Mouse (Mus musculus): ENCODE results near the gene Pxdn.

Gene Pxdn

DNA sequence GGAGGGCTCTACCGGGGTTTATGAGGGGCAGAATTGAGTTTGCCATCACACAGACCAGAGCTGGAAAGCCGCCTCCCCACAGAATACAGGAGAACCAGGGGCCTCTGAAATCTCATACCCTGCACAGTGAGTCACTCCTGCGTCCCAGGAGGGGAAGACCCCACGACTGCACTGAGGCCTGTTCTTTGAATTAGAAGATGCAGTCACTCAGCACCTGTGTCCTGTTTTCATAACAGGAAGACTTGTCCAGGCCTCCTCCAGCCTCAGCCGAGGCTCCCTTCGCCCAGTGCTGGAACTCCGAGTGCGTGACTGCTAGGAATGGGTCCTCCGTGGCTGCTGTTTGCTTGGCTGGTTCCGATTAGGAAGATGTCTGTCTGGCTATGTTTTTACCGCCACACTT, 16.6 kb downstream of the Pxdn start:
- no peak for DNase-seq (ENCODE audit: low read depth)

DNA sequence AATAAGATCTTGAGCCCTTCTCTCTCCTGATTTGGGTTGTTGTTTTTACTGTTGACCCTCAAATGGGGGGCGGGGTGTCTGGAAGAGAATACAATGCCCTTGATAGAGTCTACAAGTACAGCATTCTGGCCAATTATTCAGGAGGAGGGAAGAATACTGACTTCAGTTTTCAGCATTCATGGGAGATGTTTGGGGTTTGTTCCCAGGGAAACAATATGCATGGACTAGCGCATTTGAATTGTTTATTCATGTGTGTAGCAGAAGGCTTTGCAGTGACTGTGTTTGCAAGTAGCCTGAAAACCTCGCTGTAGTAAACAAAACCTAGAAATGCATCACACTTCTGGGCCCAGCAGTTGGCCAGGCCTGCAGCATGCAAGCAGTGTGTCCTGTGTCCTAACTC, 17.1 kb downstream of the Pxdn start:
- no peak for DNase-seq (ENCODE audit: low read depth)

DNA sequence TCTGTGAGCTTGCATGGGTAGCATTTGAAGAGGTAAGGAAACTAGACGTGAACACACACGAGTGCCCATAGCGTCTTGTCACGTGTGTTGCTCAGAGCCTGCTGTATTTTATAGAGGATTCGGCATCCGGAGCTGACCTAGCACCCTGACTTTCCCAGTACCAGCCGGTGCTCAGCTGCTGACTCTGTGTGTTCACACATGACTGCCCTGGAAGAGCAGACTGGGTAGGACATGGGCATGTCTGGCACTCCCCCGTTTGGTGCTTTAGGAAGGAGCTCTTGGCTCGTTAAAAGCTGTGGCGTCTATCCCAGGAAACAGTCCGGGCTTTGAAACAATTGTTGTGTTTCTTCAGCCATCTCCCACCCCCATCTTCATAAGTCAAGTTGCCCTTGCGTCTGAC, 19.6 kb downstream of the Pxdn start:
- no peak for DNase-seq (ENCODE audit: low read depth)

DNA sequence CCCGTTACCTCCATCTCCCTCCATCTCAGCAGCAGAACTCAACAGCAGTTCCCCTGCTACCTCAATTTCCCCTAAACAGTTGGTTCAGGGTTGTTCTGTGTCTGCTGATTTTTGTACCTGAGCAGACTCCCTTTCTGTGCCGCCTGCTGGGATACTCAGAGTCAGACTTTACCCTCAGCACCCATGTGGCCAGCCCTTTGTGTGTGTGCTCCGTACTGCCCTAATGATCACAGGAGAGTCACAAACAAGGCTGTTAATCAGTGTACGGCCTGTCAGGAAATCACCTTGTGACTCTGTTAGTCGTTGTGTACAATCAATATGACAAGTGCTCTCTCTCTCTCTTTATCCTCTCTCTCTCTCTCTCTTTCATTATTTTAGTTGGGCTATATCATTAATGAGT, 21.2 kb downstream of the Pxdn start:
- DNase-seq (ENCODE audit: low read depth) = no peak

DNA sequence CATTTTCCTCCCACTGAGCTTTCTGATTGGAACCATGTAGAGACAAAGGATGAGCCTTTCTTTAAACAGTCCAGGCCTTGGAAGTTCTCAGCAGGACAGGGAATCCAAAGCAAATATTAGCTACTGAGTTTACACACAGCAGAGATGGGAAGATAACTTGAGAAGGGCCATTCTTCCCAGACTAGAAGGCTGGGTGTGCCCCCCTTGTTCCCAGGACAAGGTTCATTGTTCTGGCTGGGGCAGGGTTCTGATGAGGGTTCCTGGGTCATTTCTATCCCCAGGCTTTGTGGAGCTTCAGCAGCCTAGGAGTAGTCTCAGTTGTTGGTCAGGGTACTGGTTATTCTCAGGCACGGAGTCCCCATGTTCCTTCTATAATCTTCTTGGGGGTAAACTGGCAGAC, 23.6 kb downstream of the Pxdn start:
- no peak for DNase-seq (ENCODE audit: low read depth)

DNA sequence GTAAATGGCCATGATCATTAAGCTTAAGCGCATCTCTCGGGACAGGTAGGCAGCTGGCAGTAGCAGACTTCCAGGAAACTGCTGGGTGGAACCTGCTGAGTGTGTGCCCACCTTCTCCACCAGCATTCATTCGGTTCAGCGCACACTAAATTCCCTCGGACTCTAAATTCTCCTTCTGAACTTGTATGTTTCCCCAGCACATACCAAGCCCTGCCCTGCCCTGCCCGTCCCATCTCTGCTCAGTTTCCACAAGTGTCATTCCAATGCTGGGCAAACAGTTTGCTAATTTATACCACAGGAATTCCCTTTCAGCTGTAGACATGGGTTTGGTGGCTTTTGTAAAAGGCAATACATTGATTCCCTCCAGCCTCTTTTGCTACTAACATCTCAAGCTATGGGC, 27.6 kb downstream of the Pxdn start:
- no peak for DNase-seq (ENCODE audit: low read depth)

DNA sequence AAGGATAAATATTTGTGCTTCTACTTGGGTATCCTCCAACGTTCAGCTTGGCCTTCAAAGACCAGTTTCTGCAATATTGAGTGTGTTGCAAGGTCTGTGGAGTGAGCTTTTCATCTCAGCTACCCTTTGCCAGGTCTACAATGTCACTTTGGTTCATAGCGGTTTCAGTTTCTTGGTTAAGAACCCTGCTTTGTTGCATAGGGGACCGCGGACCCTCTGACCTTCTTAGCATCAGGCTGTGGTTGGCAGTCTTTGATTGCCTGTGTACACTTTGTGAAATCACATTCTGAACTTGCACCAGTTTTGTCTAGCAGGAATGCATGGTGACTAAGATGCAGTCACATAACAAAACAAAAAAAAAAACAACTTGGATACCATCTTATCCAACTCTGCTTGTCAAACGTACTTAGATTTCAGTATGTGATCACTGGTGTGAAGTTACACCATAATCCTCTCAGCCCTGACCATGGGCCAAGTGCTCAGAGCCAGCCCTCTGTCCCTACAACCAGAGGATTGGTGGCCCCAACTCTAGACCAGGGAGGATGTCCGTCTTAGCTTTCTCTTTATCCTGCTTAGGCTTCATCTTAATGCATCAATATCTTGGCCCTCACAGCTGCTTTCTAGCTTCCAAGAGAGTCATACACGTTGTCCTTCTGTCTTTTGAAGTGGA, 34.5 kb downstream of the Pxdn start:
- no peak for DNase-seq (ENCODE audit: low read depth)

DNA sequence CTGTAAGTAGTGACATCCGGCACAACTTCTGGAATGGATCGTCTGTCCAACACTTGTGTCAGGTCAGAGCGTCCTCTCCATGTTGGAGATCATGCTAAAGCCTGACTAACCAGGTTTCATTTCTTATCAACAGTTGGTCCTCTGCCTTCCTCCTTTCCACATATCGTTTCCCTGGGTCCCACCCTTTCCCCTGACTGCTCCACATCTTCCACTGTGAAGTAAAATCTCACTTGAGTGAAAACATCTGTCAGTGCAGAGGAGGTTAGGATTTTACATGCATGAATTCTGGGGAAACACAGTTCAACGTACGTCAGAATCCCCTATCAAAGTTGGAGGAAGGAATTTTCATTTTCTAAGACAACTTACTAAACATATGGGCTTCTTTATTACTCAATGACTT, 35.1 kb downstream of the Pxdn start:
- DNase-seq (ENCODE audit: low read depth) = no peak

DNA sequence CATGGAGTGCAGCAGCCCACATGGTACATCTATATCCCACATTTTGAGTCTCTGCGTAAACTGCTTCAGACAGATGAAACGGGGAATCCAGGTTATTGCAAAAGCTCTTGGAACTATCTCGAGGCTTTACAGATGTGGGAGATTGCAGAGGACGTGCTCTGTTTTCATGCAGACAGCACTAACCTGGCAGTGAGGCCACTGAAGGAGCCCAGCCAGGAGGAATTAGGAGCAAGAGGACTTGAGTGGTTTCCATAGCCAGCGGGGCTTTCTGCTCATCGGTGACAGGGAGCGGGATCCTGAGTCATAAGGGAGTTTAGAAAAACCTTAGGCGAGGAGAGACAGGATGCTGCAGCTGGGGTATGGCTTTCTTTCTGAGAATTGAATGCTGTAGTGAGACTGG, 42.7 kb downstream of the Pxdn start:
- DNase-seq (ENCODE audit: low read depth) = no peak

DNA sequence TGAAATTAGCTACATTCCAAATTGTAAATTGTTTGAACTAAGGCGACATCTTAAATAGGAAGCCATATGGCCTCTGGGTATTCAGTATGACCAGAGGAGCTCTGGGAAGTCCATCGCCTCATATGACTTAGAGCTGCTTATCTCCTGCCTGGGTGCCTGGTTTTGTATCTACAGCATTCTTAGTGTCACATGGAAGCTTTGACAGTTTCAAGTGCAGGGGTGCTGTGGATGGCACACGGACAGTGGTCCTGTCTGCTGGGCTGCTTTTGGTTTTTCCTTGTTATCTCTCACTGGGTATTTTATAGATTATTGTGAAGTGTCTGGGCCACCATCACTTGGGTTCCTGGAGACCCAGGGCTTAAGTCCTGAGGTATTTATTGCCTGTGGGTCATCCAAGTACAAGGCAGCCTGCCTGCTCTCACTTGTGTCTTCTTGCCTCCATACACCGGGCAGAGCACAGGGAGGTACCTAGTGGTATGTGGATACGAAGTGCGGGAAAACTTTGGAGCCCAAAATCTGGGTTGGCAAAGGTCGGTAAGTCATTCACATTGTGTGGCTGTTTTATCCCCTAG, 44.4 kb downstream of the Pxdn start:
- DNase-seq (ENCODE audit: low read depth) = no peak

DNA sequence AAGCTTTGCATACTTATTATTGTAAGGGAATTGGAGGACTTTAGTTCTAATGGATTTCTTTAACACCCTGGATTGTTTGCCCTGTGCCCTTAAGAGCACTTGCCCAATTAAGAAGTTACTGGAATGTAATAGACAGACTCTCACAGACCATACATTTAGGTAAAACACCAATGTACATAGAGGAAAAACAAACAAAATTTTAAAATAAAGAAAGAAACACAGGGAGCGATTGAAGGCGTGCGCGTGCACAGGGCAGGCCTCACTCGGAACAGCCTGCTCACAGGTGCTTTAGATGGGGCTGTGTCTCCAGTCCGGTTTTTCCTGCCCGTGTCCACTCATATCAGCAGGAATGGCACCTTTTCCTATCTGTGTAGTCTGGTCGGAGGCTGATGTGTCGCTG, 45.8 kb downstream of the Pxdn start:
- DNase-seq (ENCODE audit: low read depth) = no peak

DNA sequence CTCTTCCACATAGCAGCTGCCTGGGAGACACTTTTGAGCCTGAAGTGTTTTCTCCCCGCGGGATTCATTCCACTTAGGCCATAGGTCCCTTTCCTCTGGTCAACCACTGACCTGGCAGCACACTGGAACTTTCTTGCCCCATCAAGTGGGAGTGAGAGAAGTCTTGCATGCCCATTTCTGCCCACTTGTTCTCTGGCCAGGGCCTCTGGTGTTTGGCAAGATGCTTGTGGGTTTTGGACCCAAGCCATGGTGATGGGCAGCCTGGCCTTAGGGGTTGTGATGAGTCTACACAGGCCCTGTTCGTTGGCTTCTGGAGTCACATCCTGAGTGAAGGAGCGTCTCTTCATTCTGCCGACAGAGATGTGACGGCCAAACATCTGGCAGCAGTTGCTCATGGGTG, 47.7 kb downstream of the Pxdn start:
- no peak for DNase-seq (ENCODE audit: low read depth)

DNA sequence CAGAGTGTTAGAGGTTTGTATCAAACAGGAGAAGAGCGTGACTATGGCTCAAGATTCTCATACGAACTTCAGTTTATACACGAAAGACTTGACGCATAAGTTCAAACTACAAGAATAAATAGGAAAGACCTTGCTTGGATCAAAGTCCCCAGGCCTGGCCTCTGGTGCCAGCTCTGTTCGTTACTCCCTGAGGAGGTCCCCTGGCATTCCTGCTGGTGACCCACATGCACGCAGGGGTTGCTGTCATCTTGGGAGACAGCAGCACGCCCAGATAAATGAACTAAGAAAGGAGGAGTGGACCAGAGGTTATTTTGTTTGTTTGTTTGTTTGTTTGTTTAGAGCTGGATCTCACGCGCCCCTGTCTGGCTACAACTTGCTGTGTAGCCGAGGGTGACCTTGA, 48.8 kb downstream of the Pxdn start:
- no peak for DNase-seq (ENCODE audit: low read depth)

DNA sequence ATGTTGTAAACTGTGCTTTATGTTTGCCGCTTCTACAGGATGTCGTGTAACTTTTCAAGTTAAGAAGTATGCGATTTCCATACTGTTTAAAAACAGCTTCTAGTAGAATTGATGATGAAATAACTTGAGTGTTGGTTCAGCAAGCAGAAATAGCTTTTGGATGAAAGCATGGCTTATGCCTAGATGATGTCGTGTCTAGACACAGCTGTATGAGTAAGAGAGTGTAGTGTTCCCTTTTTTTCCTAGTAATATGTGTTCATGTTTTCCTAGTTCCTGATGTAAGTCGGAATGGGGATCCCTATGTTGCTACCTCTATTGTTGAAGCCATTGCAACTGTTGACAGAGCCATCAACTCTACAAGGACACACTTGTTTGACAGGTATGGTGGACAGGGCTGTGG, 61.5 kb downstream of the Pxdn start:
- DNase-seq (ENCODE audit: low read depth) = no peak

DNA sequence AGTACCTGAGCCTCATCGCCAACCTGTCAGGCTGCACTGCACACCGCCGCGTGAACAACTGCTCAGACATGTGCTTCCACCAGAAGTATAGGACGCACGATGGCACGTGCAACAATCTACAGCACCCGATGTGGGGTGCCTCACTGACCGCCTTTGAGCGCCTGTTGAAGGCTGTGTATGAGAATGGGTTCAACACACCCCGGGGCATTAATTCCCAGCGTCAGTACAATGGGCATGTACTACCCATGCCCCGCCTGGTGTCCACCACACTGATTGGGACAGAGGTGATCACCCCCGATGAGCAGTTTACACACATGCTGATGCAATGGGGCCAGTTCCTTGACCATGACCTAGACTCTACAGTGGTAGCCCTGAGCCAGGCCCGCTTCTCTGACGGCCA, 64.5 kb downstream of the Pxdn start:
- DNase-seq (ENCODE audit: low read depth) = no peak

DNA sequence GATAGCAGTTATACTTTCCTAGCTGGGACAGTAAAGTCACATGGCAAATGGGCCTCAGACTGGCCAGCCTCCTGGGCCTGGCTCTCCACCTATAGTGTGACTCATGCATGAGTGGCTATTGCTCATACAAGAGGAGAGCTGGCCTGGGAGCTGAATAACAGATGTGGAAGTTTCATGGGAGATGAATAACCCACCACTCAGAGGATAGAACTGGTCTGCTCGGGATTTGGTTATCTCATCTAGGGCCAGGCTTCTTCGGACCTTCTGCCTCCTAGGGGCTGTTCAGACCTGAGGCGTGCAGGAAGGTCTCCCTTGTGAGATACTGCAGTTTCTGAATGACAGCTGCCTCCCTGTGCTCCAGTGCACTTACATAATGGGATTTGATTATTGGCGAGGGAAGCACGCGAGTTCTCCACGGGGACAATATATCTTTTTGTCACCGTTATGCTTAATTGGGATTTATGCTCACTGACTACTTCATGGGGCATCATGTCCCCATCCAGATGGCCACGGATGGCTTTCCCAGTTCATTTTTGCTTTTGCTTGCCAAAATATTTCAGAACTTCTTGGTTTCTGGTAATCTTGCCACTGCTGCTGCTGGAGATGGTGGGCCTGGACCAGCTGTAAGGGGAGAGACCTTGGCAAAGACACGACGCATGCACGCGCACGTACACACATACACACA, 66.4 kb downstream of the Pxdn start:
- no peak for DNase-seq (ENCODE audit: low read depth)

DNA sequence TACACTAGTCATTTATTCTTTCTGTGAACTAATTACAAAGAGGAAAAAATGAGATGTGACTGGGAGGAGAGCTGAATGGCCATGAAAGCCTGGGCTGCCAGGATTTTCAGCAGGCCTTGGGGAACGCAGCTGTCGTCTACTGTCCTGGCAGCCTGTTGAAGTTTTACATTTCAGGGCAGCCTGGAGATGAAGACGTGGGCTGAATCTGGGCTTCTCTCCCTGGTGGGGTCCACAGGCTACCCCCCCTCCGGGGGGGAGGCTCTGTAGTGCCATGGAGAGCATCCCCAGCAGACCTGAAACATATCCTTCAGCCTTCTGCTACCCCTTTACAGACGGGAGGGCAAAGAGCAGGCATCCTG, 66.9 kb downstream of the Pxdn start:
- no peak for DNase-seq (ENCODE audit: low read depth)

DNA sequence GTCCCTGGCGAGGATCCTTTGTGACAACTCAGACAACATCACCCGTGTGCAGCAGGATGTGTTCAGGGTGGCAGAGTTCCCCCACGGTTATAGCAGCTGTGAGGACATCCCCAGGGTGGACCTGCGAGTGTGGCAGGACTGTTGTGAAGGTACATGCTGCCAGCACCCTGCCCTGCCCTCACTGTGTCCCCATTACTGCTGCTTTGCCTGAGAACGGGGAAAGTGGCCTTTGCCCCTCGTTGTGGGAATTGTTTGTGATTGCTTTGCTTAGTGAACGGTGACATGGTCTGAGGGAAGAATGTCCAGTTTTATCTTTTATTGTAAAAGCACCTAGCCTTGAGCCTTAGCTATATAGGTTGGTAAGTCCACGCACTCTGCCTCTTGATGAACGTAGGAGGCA, 69.2 kb downstream of the Pxdn start:
- no peak for DNase-seq (ENCODE audit: low read depth)

DNA sequence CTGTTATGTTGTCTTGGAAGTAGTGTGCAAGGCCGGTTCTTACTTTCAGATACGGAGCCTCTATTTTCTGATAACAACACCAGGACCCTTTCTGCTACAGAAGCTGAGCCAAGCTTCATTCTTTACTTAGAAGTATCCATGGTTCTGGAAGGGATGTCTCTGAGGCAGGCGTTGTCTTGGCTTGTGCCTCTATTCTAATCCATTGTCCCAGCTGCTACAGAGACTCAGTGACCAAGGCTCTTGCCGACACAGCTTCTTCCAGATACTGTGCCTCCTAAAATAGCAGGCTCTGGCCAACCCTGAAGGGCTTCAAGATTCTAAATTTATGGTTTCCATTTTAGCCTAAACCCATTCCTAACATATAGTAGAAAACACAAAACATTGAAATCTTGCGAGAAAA, 71.3 kb downstream of the Pxdn start:
- no peak for DNase-seq (ENCODE audit: low read depth)

DNA sequence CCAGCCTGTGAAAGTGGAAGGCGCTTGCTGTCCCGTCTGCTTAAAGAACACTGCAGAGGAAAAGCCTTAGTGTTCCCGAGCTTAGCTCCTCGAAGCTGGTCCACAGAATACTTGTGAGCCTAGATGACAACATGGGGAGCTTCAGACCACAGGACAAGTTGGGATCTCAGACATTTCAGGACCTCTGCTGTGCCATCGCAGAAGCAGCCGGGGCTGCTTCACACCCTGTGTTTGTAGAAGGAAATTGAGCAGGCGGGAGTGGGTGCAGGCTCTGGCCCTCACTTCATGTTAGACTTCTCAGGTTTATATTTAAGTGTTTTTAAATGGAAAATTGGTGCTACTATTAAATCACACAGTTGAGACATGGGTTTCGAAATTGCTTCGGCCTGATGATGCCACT, 78.1 kb downstream of the Pxdn start:
- no peak for DNase-seq (ENCODE audit: low read depth)

DNA sequence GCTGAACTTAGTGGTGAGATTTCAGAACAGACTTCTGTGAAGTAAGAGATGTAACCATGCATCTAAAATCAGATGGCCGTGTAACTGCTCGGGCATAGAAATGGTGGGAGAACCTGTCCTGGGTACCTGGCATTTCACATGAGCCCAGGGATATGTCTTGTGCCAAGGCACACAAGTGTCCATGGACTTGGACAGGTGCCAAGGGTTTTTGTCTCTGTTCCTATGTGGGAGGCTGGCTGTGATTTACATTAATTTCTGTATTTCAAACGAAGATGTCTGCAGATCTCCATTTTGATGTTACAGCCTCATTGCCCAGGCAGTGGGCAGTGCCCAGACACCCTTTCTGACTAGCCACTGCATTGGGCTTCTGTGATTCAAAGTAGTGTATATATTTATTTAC, 79.7 kb downstream of the Pxdn start:
- DNase-seq (ENCODE audit: low read depth) = no peak

DNA sequence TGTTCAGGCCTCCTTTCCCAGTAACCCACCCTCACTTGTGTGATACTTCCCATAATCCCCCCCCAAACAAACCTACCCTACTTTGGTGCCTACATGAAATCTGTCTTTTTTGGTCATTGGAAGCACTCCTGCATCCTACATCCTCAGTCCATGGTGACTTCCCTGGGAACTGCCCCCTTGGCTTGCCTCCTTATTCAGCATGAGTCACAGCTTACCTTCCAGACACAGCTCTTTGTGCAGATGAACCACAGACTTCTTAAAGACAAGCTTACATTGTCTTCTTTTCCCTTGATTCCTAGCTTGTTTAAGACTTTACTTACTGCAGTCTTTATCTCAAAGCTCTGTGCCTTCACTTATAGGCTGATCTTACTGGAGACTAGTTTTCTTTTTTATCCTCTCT, 83.0 kb downstream of the Pxdn start:
- no peak for DNase-seq (ENCODE audit: low read depth)

DNA sequence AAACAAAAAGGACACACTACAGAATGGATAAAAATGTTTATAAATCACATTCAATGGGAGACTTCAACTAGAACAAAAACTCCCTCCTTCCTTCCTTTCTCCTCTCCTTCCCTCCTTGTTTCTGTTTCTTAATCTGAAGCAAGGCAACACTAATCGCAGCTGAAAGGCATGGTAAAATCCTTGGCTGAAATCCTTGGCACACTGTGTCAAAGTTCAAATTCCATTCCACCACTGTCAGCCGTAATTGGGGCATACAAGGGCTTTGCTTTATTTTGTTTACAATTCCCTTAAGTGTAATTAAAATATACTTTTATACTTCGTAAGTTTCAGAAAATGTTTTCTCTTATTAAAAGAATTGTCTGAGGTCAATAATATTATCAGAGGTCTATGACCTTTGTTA, 86.1 kb downstream of the Pxdn start:
- DNase-seq (ENCODE audit: low read depth) = no peak

DNA sequence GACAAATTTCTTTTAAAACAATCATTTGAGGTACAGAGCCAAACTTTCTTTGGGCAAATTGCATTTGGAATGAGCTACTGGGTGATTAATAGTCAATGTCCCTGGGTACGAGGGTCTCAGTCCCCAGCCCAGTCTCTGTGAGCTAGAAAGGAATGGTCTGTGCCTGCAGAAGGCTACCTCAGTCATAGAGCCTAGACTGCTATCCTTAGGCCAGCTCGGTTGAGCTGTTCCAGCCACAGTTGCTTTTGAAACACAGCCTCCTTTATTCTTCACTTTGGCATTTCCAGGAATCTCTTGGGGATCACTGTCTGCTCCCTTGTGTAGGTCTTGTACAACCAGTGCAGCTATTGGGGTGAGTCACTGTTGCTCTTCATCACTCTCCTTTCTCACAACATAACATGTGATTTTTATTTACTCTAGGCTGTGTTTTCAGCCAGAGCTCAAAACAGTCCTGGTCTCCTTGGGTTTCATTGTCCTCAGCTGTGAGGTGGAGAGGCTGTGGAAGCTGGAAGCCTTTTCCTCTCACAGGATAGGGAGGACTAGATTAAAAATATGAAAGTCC, 86.9 kb downstream of the Pxdn start:
- no peak for DNase-seq (ENCODE audit: low read depth)
